Mouse (Mus musculus) heart, embryonic 13.5 days (tissue): Measurements from ENCODE around the gene Snrnp40. TPM values are rescaled to one million over a fixed set of nuclear protein-coding genes. Genes with fewer than 3 reads are reported as not detected.

ENCODE experiments used
- ATAC-seq: fragments of 200-750 bp; cut with Nextera tagmentation; 2 replicates; pipeline ENCODE4 v1.8.0; 2017; ENCODE audit warnings: moderate TSS enrichment; ENCODE audit not compliant: insufficient number of reproducible peaks, low FRiP score, low TSS enrichment; ENCODE audit errors: extremely low read depth
- H3K27ac ChIP-seq: fragments of 300-500 bp; sonication (generic); replicated peaks from 2 replicates; pipeline ENCODE4 v1.5.1; 2015; ENCODE audit warnings: moderate library complexity, mild to moderate bottlenecking, inconsistent platforms
- H3K27me3 ChIP-seq: fragments of 300-500 bp; sonication (generic); replicated peaks from 2 replicates; pipeline ENCODE4 v1.6.1; 2015; ENCODE audit warnings: mild to moderate bottlenecking, inconsistent platforms
- H3K36me3 ChIP-seq: fragments of 300-500 bp; sonication (generic); 2 replicates; pipeline ENCODE4 v1.6.1; 2015; ENCODE audit warnings: mild to moderate bottlenecking, inconsistent platforms
- H3K4me1 ChIP-seq: fragments of 300-500 bp; sonication (generic); 2 replicates; pipeline ENCODE4 v1.6.1; 2015; ENCODE audit warnings: inconsistent platforms
- H3K4me2 ChIP-seq: fragments of 300-500 bp; sonication (generic); 2 replicates; pipeline ENCODE4 v1.6.1; 2015; ENCODE audit warnings: inconsistent platforms, mild to moderate bottlenecking, moderate library complexity
- H3K4me3 ChIP-seq: fragments of 300-500 bp; sonication (generic); 2 replicates; pipeline ENCODE4 v1.5.1; 2015; ENCODE audit warnings: moderate library complexity, mild to moderate bottlenecking, inconsistent platforms
- H3K9ac ChIP-seq: fragments of 300-500 bp; sonication (generic); 2 replicates; pipeline ENCODE4 v1.6.1; 2015; ENCODE audit warnings: inconsistent platforms, mild to moderate bottlenecking, moderate library complexity
- H3K9me3 ChIP-seq: fragments of 300-500 bp; sonication (generic); 2 replicates; pipeline ENCODE4 v1.6.1; 2016; ENCODE audit warnings: inconsistent platforms
- WGBS: fragments of 180-500 bp; shearing (Covaris S2); methylation state at CpG from one replicate; pipeline ENCODE4 v1.1.7; 2015; ENCODE audit warnings: mixed read lengths; 5-methylcytosine and 5-hydroxymethylcytosine counted together
- polyA plus RNA-seq: library from polyadenylated mRNA; unstranded; fragments of >200 nt; fragmentation: Nextera tagmentation; extraction: Ambion mirVana; gene quantifications from 2 replicates; pipeline ENCODE4 v1.2.1, GENCODE M21; 2015

The Snrnp40 gene
- polyA plus RNA-seq, 1 experiment from 2014 or later = 82.6 TPM

DNA sequence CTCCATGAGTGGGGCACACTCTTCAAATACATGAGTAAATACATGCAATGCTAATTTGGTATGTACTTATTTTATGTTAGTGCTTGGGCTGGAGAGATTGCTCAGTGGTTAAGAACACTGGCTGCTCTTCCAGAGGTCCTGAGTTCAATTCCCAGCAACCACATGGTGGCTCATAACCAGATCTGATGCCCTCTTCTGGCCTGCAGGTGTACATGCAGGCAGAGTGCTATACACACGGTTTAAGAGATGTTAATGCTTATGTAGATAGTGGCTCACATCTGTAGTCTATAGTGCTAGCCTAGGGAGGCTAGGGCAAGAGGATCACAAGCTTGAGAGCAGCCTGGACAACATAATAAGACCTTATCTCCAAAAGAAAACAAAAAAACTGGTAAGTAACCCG is 20.5 kb downstream of the Snrnp40 start:
- no peaks in the 10 kb centered on the region for H3K27me3 ChIP-seq
- no peak overlapping the region for H3K4me3 ChIP-seq
- H3K9ac ChIP-seq = no peak overlapping the region
- H3K4me1 ChIP-seq = no peaks in the 10 kb centered on the region
- 55% methylated on average over 2 of the region's 2 CpGs for WGBS
- H3K27ac ChIP-seq = no peak overlapping the region
- H3K9me3 ChIP-seq = no peaks in the 10 kb centered on the region
- no peak overlapping the region for H3K4me2 ChIP-seq
- peaks cover 97% of the 10 kb centered on the region for H3K36me3 ChIP-seq
- no peak for ATAC-seq

DNA sequence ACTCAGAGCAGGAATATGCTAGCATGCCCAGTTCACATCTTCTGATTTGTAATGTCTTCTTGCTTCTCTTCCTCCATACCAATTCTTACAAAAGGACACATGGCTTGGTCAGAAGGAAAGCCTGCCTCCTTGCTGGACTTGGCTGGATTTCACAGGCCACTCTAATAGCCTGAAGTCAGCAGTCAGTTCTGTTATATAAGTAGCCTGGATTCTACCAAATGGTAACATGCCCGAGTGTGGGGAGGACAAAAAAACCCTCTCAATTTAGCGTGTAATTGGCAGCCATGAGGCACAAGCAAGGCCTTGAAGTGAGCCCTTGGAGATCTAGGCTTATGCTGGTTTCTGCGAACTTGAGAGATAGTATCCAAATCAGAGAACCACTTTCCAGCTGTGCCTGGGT is 27.3 kb downstream of the Snrnp40 start:
- H3K36me3 ChIP-seq = peaks cover 90% of the 10 kb centered on the region

DNA sequence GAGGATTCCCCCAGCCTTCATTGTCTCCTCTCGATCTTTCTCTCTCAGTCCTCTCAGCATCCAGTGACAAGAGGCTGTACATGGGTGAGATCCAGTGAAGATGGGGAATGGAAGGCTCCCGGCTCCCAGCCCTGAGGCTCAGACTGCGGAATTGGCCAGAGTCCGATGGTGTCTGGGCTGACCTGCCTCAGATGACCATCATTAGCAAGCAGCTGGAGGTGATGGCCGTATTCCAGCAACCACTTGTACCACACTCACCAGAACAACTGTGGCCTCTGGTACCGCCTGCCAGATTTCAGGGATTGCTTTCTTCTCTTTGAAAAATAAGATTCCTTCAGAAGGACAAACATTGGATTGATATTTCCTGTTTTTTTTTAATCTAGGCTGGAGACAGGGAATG is 29.6 kb downstream of the Snrnp40 start:
- H3K27ac ChIP-seq = no peak overlapping the region
- no peak overlapping the region; the same call in 1 of the 2 replicates for H3K9ac ChIP-seq
- 85% methylated on average over 6 of the region's 6 CpGs for WGBS
- H3K4me1 ChIP-seq = no peaks in the 10 kb centered on the region
- H3K9me3 ChIP-seq = no peaks in the 10 kb centered on the region
- no peak overlapping the region for H3K4me2 ChIP-seq
- H3K4me3 ChIP-seq = no peak overlapping the region
- ATAC-seq = no peak
- no peaks in the 10 kb centered on the region for H3K27me3 ChIP-seq
- H3K36me3 ChIP-seq = peaks cover 68% of the 10 kb centered on the region

More for the DNA sequence above, 27.3 kb downstream of the Snrnp40 start:
- no peak overlapping the region for H3K4me3 ChIP-seq
- no peaks in the 10 kb centered on the region for H3K27me3 ChIP-seq
- H3K4me1 ChIP-seq = no peaks in the 10 kb centered on the region
- WGBS = 86% methylated on average over 3 of the region's 3 CpGs
- H3K27ac ChIP-seq = no peak overlapping the region
- ATAC-seq = no peak
- no peaks in the 10 kb centered on the region for H3K9me3 ChIP-seq
- no peak overlapping the region for H3K9ac ChIP-seq
- H3K4me2 ChIP-seq = no peak overlapping the region

DNA sequence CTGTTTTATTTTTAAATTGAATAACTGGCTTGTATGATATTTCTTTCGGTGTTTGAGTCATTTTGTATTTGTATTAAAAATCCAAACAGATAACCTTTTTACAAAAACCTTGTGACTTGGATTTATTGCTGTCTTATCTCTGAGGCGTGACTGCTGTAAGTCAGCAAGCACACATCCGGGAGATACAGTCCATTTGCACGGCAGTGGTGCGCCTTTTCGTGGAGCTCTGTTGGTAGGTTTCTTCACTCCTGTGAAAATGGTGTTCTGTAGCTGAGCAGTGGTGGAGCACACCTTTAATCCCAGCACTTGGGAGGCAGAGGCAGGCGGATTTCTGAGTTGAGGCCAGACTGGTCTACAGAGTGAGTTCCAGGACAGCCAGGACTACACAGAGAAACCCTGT is 30.0 kb downstream of the Snrnp40 start:
- Histone ChIP-seq H3K4me2 (no peak overlapping the region), H3K36me3 (peaks cover 63% of the 10 kb centered on the region), H3K9me3 (no peaks in the 10 kb centered on the region), H3K4me3 (no peak overlapping the region), H3K4me1 (no peaks in the 10 kb centered on the region), H3K27me3 (no peaks in the 10 kb centered on the region), H3K9ac (no peak overlapping the region), H3K27ac (no peak overlapping the region)
- ATAC-seq = no peak
- WGBS = 86% methylated on average over 7 of the region's 7 CpGs

DNA sequence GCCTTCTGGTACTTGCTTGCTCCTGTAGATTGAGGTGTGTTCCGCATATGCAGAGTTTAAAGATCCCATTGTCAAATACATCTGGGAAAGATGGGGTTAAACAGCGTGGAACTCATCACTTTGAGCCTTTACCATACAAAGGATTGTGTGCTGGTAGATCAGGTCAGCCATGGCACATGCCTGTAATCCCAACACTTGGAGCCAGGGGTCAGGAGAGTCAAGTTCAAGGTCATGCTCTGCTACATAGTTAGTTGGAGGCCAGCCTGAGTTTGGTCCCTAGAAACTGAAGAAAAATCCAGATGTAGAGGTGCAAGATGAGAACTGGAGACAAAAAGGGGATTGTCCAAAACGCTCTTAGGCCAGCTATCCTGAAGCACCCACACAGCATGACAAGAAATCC is 31.3 kb downstream of the Snrnp40 start:
- no peak overlapping the region for H3K27ac ChIP-seq
- ATAC-seq = no peak
- peaks cover 51% of the 10 kb centered on the region for H3K36me3 ChIP-seq
- H3K4me3 ChIP-seq = no peak overlapping the region
- H3K9me3 ChIP-seq = no peaks in the 10 kb centered on the region
- H3K27me3 ChIP-seq = no peaks in the 10 kb centered on the region
- no peak overlapping the region for H3K9ac ChIP-seq
- no peak overlapping the region for H3K4me2 ChIP-seq
- no peaks in the 10 kb centered on the region for H3K4me1 ChIP-seq
- WGBS = 63% methylated on average over 3 of the region's 3 CpGs

Other genes with a start within 250 kb of the Snrnp40 start
- gene Hcrtr1, start 220.8 kb upstream of the Snrnp40 start, polyA plus RNA-seq = 0.32 TPM in 1 of 2 replicates, not detected in the other
- gene Tinagl1, start 185.0 kb upstream of the Snrnp40 start, polyA plus RNA-seq = 47.4 and 53.0 TPM in 2 replicates
- not detected in 2 replicates for gene Gm853, start 137.7 kb upstream of the Snrnp40 start, polyA plus RNA-seq
- 10.9 and 11.3 TPM in 2 replicates for gene Serinc2, start 80.9 kb upstream of the Snrnp40 start, polyA plus RNA-seq
- gene Fabp3, start 51.5 kb upstream of the Snrnp40 start, polyA plus RNA-seq = 961 and 1,090 TPM in 2 replicates
- gene Gm10570, start 51.5 kb upstream of the Snrnp40 start, polyA plus RNA-seq = 0.75 and 1.2 TPM in 2 replicates
- 48.1 and 50.7 TPM in 2 replicates for gene Zcchc17, start 189 bp upstream of the Snrnp40 start, polyA plus RNA-seq
- gene Nkain1, start 214.0 kb downstream of the Snrnp40 start, polyA plus RNA-seq = 0.37 and 0.72 TPM in 2 replicates